Mouse (Mus musculus) hindbrain, embryonic 10.5 days (tissue): ENCODE measurements at regions not wholly inside any gene's neighbourhood (a gene's known extent, or its start where the extent isn't known, plus 50 kb on each side); places are given as distances from the start of the nearest gene placed in this dataset.

Experiments
- DNase-seq: peaks from one replicate; pipeline ENCODE4 v3.0.0-alpha.2; 2017; ENCODE audit warnings: low spot score
- H3K27ac ChIP-seq: fragments of 300-500 bp; sonication (generic); 2 replicates; pipeline ENCODE4 v1.5.1; 2016; ENCODE audit warnings: mild to moderate bottlenecking, moderate library complexity
- H3K27me3 ChIP-seq: fragments of 300-500 bp; sonication (generic); 2 replicates; pipeline ENCODE4 v1.6.1; 2016; ENCODE audit warnings: mild to moderate bottlenecking; ENCODE audit not compliant: poor library complexity, insufficient read depth, severe bottlenecking
- H3K36me3 ChIP-seq: fragments of 300-500 bp; sonication (generic); 2 replicates; pipeline ENCODE4 v1.6.1; 2016; ENCODE audit warnings: mild to moderate bottlenecking, moderate library complexity
- H3K4me1 ChIP-seq: fragments of 300-500 bp; sonication (generic); replicated peaks from 2 replicates; pipeline ENCODE4 v1.6.1; 2016; ENCODE audit warnings: mild to moderate bottlenecking
- H3K4me3 ChIP-seq: fragments of 300-500 bp; sonication (generic); 2 replicates; pipeline ENCODE4 v1.5.1; 2016; ENCODE audit warnings: mild to moderate bottlenecking, moderate library complexity
- H3K9me3 ChIP-seq: fragments of 300-500 bp; sonication (generic); 2 replicates; pipeline ENCODE4 v1.6.1; 2016; ENCODE audit warnings: mild to moderate bottlenecking, moderate library complexity
- WGBS: fragments of 180-500 bp; shearing (Covaris S2); methylation state at CpG from one replicate; pipeline ENCODE4 v1.1.7; 2016; 5-methylcytosine and 5-hydroxymethylcytosine counted together

GRCm38 (mm10) chr17:45341573-45341972 lies 92.0 kb downstream of the Cdc5l start:
- H3K27me3 ChIP-seq, result no peaks in the 10 kb centered on the region
- peaks cover 5% of the 10 kb centered on the region; the same call in 1 of the 2 replicates for H3K9me3 ChIP-seq
- no peak overlapping the region for H3K4me3 ChIP-seq
- DNase-seq, result no peak
- H3K36me3 ChIP-seq, result no peaks in the 10 kb centered on the region
- 76% methylated on average over 6 of the region's 6 CpGs for WGBS
- H3K27ac ChIP-seq, result no peak overlapping the region
- no peaks in the 10 kb centered on the region; the same call in 1 of the 2 replicates for H3K4me1 ChIP-seq

- Histone ChIP-seq H3K4me3 (no peak overlapping the region), H3K9me3 (peaks cover 5% of the 10 kb centered on the region; the same call in 1 of the 2 replicates), H3K36me3 (no peaks in the 10 kb centered on the region), H3K4me1 (no peaks in the 10 kb centered on the region; the same call in 1 of the 2 replicates), H3K27me3 (no peaks in the 10 kb centered on the region), H3K27ac (0 out of 2 replicates have a peak overlapping the region, but pooled peaks have one; percentile 29)
- WGBS, result 88% methylated on average over 4 of the region's 4 CpGs
- DNase-seq, result no peak
Measured at GRCm38 (mm10) chr17:45340851-45341250, 92.7 kb downstream of the Cdc5l start.

- H3K4me3 ChIP-seq, result no peak overlapping the region
- H3K9me3 ChIP-seq, result peaks cover 5% of the 10 kb centered on the region; the same call in 1 of the 2 replicates
- H3K27me3 ChIP-seq, result no peaks in the 10 kb centered on the region
- no peaks in the 10 kb centered on the region for H3K36me3 ChIP-seq
- H3K4me1 ChIP-seq, result no peaks in the 10 kb centered on the region; the same call in 1 of the 2 replicates
- peak; percentile 21 for DNase-seq
- no peak overlapping the region for H3K27ac ChIP-seq
- WGBS, result 63% methylated on average over 11 of the region's 11 CpGs
Measured at GRCm38 (mm10) chr17:45339226-45339625, 94.3 kb downstream of the Cdc5l start.

- Histone ChIP-seq H3K9me3 (no peaks in the 10 kb centered on the region), H3K27me3 (no peaks in the 10 kb centered on the region), H3K36me3 (no peaks in the 10 kb centered on the region), H3K4me3 (no peak overlapping the region), H3K4me1 (no peaks in the 10 kb centered on the region; the same call in 1 of the 2 replicates), H3K27ac (no peak overlapping the region)
- DNase-seq, result no peak
- 87% methylated on average over 4 of the region's 4 CpGs for WGBS
Measured at GRCm38 (mm10) chr17:45338086-45338485, 95.5 kb downstream of the Cdc5l start.

- no peaks in the 10 kb centered on the region for H3K9me3 ChIP-seq
- H3K4me3 ChIP-seq, result no peak overlapping the region
- no peaks in the 10 kb centered on the region for H3K36me3 ChIP-seq
- 91% methylated on average over 9 of the region's 9 CpGs for WGBS
- no peak for DNase-seq
- no peaks in the 10 kb centered on the region; the same call in 1 of the 2 replicates for H3K4me1 ChIP-seq
- H3K27me3 ChIP-seq, result no peaks in the 10 kb centered on the region
- H3K27ac ChIP-seq, result no peak overlapping the region
Measured at GRCm38 (mm10) chr17:45335586-45336151, 97.9 kb downstream of the Cdc5l start.

GRCm38 (mm10) chr17:45334732-45335381 lies 98.7 kb downstream of the Cdc5l start:
- WGBS, result 66% methylated on average over 13 of the region's 13 CpGs
- H3K27me3 ChIP-seq, result no peaks in the 10 kb centered on the region
- H3K27ac ChIP-seq, result no peak overlapping the region
- H3K9me3 ChIP-seq, result no peaks in the 10 kb centered on the region
- no peak overlapping the region for H3K4me3 ChIP-seq
- no peaks in the 10 kb centered on the region; the same call in 1 of the 2 replicates for H3K4me1 ChIP-seq
- DNase-seq, result no peak
- H3K36me3 ChIP-seq, result no peaks in the 10 kb centered on the region

- no peak overlapping the region; the same call in 1 of the 2 replicates for H3K27ac ChIP-seq
- no peak for DNase-seq
Measured at GRCm38 (mm10) chr17:45332321-45332720, 101.2 kb downstream of the Cdc5l start.

GRCm38 (mm10) chr17:45329241-45329640 lies 104.3 kb downstream of the Cdc5l start:
- Histone ChIP-seq H3K4me3 (no peak overlapping the region), H3K36me3 (no peaks in the 10 kb centered on the region), H3K27ac (no peak overlapping the region), H3K4me1 (no peaks in the 10 kb centered on the region), H3K9me3 (no peaks in the 10 kb centered on the region), H3K27me3 (no peaks in the 10 kb centered on the region)
- no peak for DNase-seq
- 77% methylated on average over 9 of the region's 9 CpGs for WGBS

More at GRCm38 (mm10) chr17:45332321-45332720, 101.2 kb downstream of the Cdc5l start:
- WGBS, result 77% methylated on average over 12 of the region's 12 CpGs
- Histone ChIP-seq H3K4me3 (no peak overlapping the region), H3K9me3 (no peaks in the 10 kb centered on the region), H3K27me3 (no peaks in the 10 kb centered on the region), H3K36me3 (no peaks in the 10 kb centered on the region), H3K4me1 (no peaks in the 10 kb centered on the region)

GRCm38 (mm10) chr17:45326726-45327125 lies 106.8 kb downstream of the Cdc5l start:
- 74% methylated on average over 10 of the region's 10 CpGs for WGBS

GRCm38 (mm10) chr17:45326173-45326572 lies 107.4 kb downstream of the Cdc5l start:
- H3K4me3 ChIP-seq, result no peak overlapping the region
- H3K27me3 ChIP-seq, result no peaks in the 10 kb centered on the region
- H3K27ac ChIP-seq, result no peak overlapping the region
- no peaks in the 10 kb centered on the region for H3K9me3 ChIP-seq
- H3K4me1 ChIP-seq, result no peaks in the 10 kb centered on the region
- WGBS, result 79% methylated on average over 7 of the region's 7 CpGs
- DNase-seq, result no peak
- no peaks in the 10 kb centered on the region for H3K36me3 ChIP-seq

More at GRCm38 (mm10) chr17:45326726-45327125, 106.8 kb downstream of the Cdc5l start:
- no peak for DNase-seq
- Histone ChIP-seq H3K9me3 (no peaks in the 10 kb centered on the region), H3K4me1 (no peaks in the 10 kb centered on the region), H3K27ac (no peak overlapping the region), H3K36me3 (no peaks in the 10 kb centered on the region), H3K4me3 (no peak overlapping the region), H3K27me3 (no peaks in the 10 kb centered on the region)

- WGBS, result 66% methylated on average over 8 of the region's 8 CpGs
- no peak overlapping the region for H3K4me3 ChIP-seq
- H3K36me3 ChIP-seq, result no peaks in the 10 kb centered on the region
- no peaks in the 10 kb centered on the region for H3K9me3 ChIP-seq
- no peak for DNase-seq
- H3K27ac ChIP-seq, result no peak overlapping the region
- no peaks in the 10 kb centered on the region for H3K27me3 ChIP-seq
- peaks cover 8% of the 10 kb centered on the region; the same call in 1 of the 2 replicates for H3K4me1 ChIP-seq
Measured at GRCm38 (mm10) chr17:45322842-45323241, 110.7 kb downstream of the Cdc5l start.

GRCm38 (mm10) chr17:45320074-45320473 lies 113.5 kb downstream of the Cdc5l start:
- Histone ChIP-seq H3K27ac (no peak overlapping the region), H3K9me3 (no peaks in the 10 kb centered on the region), H3K4me3 (no peak overlapping the region), H3K27me3 (no peaks in the 10 kb centered on the region), H3K4me1 (peaks cover 11% of the 10 kb centered on the region; the same call in 1 of the 2 replicates), H3K36me3 (no peaks in the 10 kb centered on the region)
- no peak for DNase-seq
- 69% methylated on average over 7 of the region's 7 CpGs for WGBS
